Mouse (Mus musculus) liver, adult 2 months (tissue): ENCODE measurements around the gene Uqcrc1. TPM values are rescaled to one million over a fixed set of nuclear protein-coding genes. Genes with fewer than 3 reads are reported as not detected.

ENCODE experiments used
- DNase-seq: peaks from one replicate; pipeline ENCODE4 v3.0.0-alpha.2; 2011; ENCODE audit warnings: low read depth, low spot score; ENCODE audit errors: extremely low read depth
- H3K27ac ChIP-seq: fragments of 200-500 bp; replicated peaks from 2 replicates; pipeline ENCODE4 v1.5.1; 2012; ENCODE audit warnings: low read depth, mild to moderate bottlenecking, control low read depth, inconsistent platforms, low read length; ENCODE audit not compliant: insufficient read depth
- H3K27me3 ChIP-seq: fragments of 200-500 bp; 2 replicates; pipeline ENCODE4 v1.6.1; 2012; ENCODE audit warnings: mild to moderate bottlenecking, moderate library complexity, low read length, inconsistent platforms; ENCODE audit not compliant: control insufficient read depth, insufficient read depth
- H3K36me3 ChIP-seq: fragments of 200-500 bp; 2 replicates; pipeline ENCODE4 v1.6.1; 2012; ENCODE audit warnings: low read length, inconsistent platforms; ENCODE audit not compliant: control insufficient read depth, insufficient read depth
- H3K4me1 ChIP-seq: fragments of 200-500 bp; 2 replicates; pipeline ENCODE4 v1.6.1; 2011; ENCODE audit warnings: low read length; ENCODE audit not compliant: control insufficient read depth, insufficient read depth
- H3K4me3 ChIP-seq: fragments of 200-500 bp; 2 replicates; pipeline ENCODE4 v1.5.1; 2011; ENCODE audit warnings: low read depth, mild to moderate bottlenecking, control low read depth, low read length, moderate library complexity; ENCODE audit not compliant: insufficient read depth
- H3K79me2 ChIP-seq: fragments of 200-500 bp; 2 replicates; pipeline ENCODE4 v1.6.1; 2012; ENCODE audit warnings: inconsistent platforms, mild to moderate bottlenecking, low read length, moderate library complexity; ENCODE audit not compliant: control insufficient read depth, insufficient read depth
- H3K9ac ChIP-seq: fragments of 200-500 bp; 2 replicates; pipeline ENCODE4 v1.6.1; 2012; ENCODE audit warnings: low read depth, mild to moderate bottlenecking, control low read depth, inconsistent platforms, low read length
- CTCF ChIP-seq: fragments of 200-500 bp; IDR thresholded peaks from 2 replicates; pipeline ENCODE4 v1.5.1; 2011; ENCODE audit warnings: low read depth, low read length, control low read depth
- POLR2A ChIP-seq: fragments of 200-500 bp; IDR thresholded peaks from 2 replicates; pipeline ENCODE4 v1.6.1; 2011; ENCODE audit warnings: low read length, control low read depth; ENCODE audit not compliant: insufficient read depth; ENCODE audit errors: extremely low read depth
- WGBS: fragments of 180-500 bp; shearing (Covaris S2); methylation state at CpG from one replicate; pipeline ENCODE4 v1.1.7; 2018; 5-methylcytosine and 5-hydroxymethylcytosine counted together
- polyA plus RNA-seq: library from polyadenylated mRNA; depleted of rRNA; stranded (reverse); fragments of >200 nt; gene quantifications from 2 replicates; pipeline ENCODE4 v1.2.3, GENCODE M21; 2012
- total RNA-seq: library from RNA; depleted of rRNA; stranded (reverse); fragments of >200 nt; gene quantifications from 2 replicates; pipeline ENCODE4 v1.2.3, GENCODE M21; 2014

The Uqcrc1 gene
- total and polyA plus RNA-seq, 2 experiments: 323 to 677 TPM

GRCm38 (mm10) chr9:108987704-108988350 lies 51.4 kb downstream of the Uqcrc1 start:
- Histone ChIP-seq H3K9ac (no peak overlapping the region), H3K27me3 (no peaks in the 10 kb centered on the region), H3K79me2 (no peaks in the 10 kb centered on the region), H3K4me3 (no peak overlapping the region), H3K4me1 (no peaks in the 10 kb centered on the region), H3K27ac (no peak overlapping the region), H3K36me3 (no peaks in the 10 kb centered on the region)
- DNase-seq: no peak
- no peak for TF ChIP-seq POLR2A
- no peak for TF ChIP-seq CTCF
- WGBS: 44% methylated on average over 15 of the region's 15 CpGs

GRCm38 (mm10) chr9:108989802-108990461 lies 53.5 kb downstream of the Uqcrc1 start:
- DNase-seq: no peak
- H3K9ac ChIP-seq: no peak overlapping the region
- TF ChIP-seq POLR2A (no peak), CTCF (no peak)
- H3K4me3 ChIP-seq: no peak overlapping the region
- no peak overlapping the region for H3K27ac ChIP-seq
- 79% methylated on average over 4 of the region's 4 CpGs for WGBS
- H3K79me2 ChIP-seq: no peaks in the 10 kb centered on the region
- H3K36me3 ChIP-seq: no peaks in the 10 kb centered on the region
- no peaks in the 10 kb centered on the region for H3K27me3 ChIP-seq
- H3K4me1 ChIP-seq: no peaks in the 10 kb centered on the region

- H3K27ac ChIP-seq: no peak overlapping the region
- no peak for TF ChIP-seq POLR2A
- TF ChIP-seq CTCF: no peak
- H3K4me1 ChIP-seq: no peaks in the 10 kb centered on the region
- H3K79me2 ChIP-seq: no peaks in the 10 kb centered on the region
- H3K36me3 ChIP-seq: no peaks in the 10 kb centered on the region
- no peak overlapping the region for H3K4me3 ChIP-seq
- WGBS: 85% methylated on average over 7 of the region's 7 CpGs
- no peaks in the 10 kb centered on the region for H3K27me3 ChIP-seq
- no peak overlapping the region for H3K9ac ChIP-seq
- no peak for DNase-seq
Measured at GRCm38 (mm10) chr9:108990462-108990820, 54.0 kb downstream of the Uqcrc1 start.

- WGBS: 2% methylated on average over 31 of the region's 31 CpGs
- peak within 1 kb of the TSS; percentile 41 for H3K27ac ChIP-seq
- TF ChIP-seq POLR2A: peak; percentile 73; the same call in 1 of the 2 replicates
- TF ChIP-seq CTCF: no peak
- H3K79me2 ChIP-seq: no peaks in the 10 kb centered on the region
- H3K4me3 ChIP-seq: peak within 1 kb of the TSS; percentile 74
- peak; percentile 98 for DNase-seq
- no peaks in the 10 kb centered on the region for H3K27me3 ChIP-seq
- no peaks in the 10 kb centered on the region for H3K36me3 ChIP-seq
- H3K9ac ChIP-seq: peak within 1 kb of the TSS; percentile 59
- H3K4me1 ChIP-seq: no peaks in the 10 kb centered on the region
Measured at GRCm38 (mm10) chr9:108991428-108992084, 55.1 kb downstream of the Uqcrc1 start, which contains the start of gene Pfkfb4. Gene Pfkfb4 (plus strand): TSS chr9:108991778.

- no peak for DNase-seq
- Histone ChIP-seq H3K27ac (no peak overlapping the region), H3K27me3 (no peaks in the 10 kb centered on the region), H3K79me2 (no peaks in the 10 kb centered on the region), H3K4me3 (peak overlapping the region; percentile 74), H3K9ac (peak overlapping the region; percentile 59), H3K36me3 (no peaks in the 10 kb centered on the region), H3K4me1 (no peaks in the 10 kb centered on the region)
- 22% methylated on average over 18 of the region's 18 CpGs for WGBS
- TF ChIP-seq CTCF (no peak), POLR2A (no peak)
Measured at GRCm38 (mm10) chr9:108992085-108992469, 55.6 kb downstream of the Uqcrc1 start.
